Mouse (Mus musculus): ENCODE measurements around the gene Mrpl1. TPM values are rescaled to one million over a fixed set of nuclear protein-coding genes. Genes with fewer than 3 reads are reported as not detected.
A peak's percentile ranks its signal among the peaks of the same experiment; 100 is the strongest.

Mrpl1 gene
- total RNA-seq (2021) = 10 to 100 TPM; 29.4 to 32.1 TPM

- intact Hi-C loops (cut with DNase I) = loop anchor here (2.0 kb wide), 1 partner anchor 49 kb away; no protein-coding TSS in a partner anchor
- peak; percentile 2 for DNase-seq (ENCODE audit: low spot score)
Measured at GRCm38 (mm10) chr5:96209459-96209858, at the start of gene Mrpl1. TSS of gene Mrpl1 (plus strand) at chr5:96209493.

GRCm38 (mm10) chr5:96160467-96161262, 48.6 kb upstream of the Mrpl1 start:
- no peak for DNase-seq (ENCODE audit: low spot score)
- intact Hi-C loops (cut with DNase I) = loop anchor here (2.0 kb wide), 1 partner anchor 48 kb away; the partner anchor contains the start of gene Mrpl1

GRCm38 (mm10) chr5:96161263-96161577, 48.1 kb upstream of the Mrpl1 start:
- no peak for DNase-seq (ENCODE audit: low spot score)
- intact Hi-C loops (cut with DNase I) = loop anchor here (2.0 kb wide), 1 partner anchor 48 kb away; the partner anchor contains the start of gene Mrpl1

- intact Hi-C loops (cut with DNase I) = loop anchor here (2.0 kb wide), 1 partner anchor 47 kb away; the partner anchor contains the start of gene Mrpl1
- DNase-seq (ENCODE audit: low spot score) = peak; percentile 28
Measured at GRCm38 (mm10) chr5:96161578-96162398, 47.5 kb upstream of the Mrpl1 start.

- intact Hi-C loops (cut with DNase I) = no loop called here
Measured at GRCm38 (mm10) chr5:96162399-96163331, 46.6 kb upstream of the Mrpl1 start.

GRCm38 (mm10) chr5:96163396-96164020, 45.8 kb upstream of the Mrpl1 start:
- DNase-seq (ENCODE audit: low spot score) = no peak
- intact Hi-C loops (cut with DNase I) = no loop called here

More at GRCm38 (mm10) chr5:96162399-96163331, 46.6 kb upstream of the Mrpl1 start:
- DNase-seq (ENCODE audit: low spot score) = peak; percentile 64

GRCm38 (mm10) chr5:96164021-96164411, 45.3 kb upstream of the Mrpl1 start, which contains the start of gene Cnot6l:
TSS of gene Cnot6l (minus strand) at chr5:96164171.
- intact Hi-C loops (cut with DNase I) = no loop called here
- DNase-seq (ENCODE audit: low spot score) = peak; percentile 24

- DNase-seq (ENCODE audit: low spot score) = no peak
Measured at GRCm38 (mm10) chr5:96166761-96167160, 42.5 kb upstream of the Mrpl1 start.

GRCm38 (mm10) chr5:96170443-96170842, 38.9 kb upstream of the Mrpl1 start:
- DNase-seq (ENCODE audit: low spot score) = no peak
- intact Hi-C loops (cut with DNase I) = no loop called here

More at GRCm38 (mm10) chr5:96166761-96167160, 42.5 kb upstream of the Mrpl1 start:
- intact Hi-C loops (cut with DNase I) = no loop called here

GRCm38 (mm10) chr5:96171765-96172164, 37.5 kb upstream of the Mrpl1 start:
- no peak for DNase-seq (ENCODE audit: low spot score)
- intact Hi-C loops (cut with DNase I) = no loop called here

- intact Hi-C loops (cut with DNase I) = no loop called here
- DNase-seq (ENCODE audit: low spot score) = no peak
Measured at GRCm38 (mm10) chr5:96176121-96176520, 33.2 kb upstream of the Mrpl1 start.

GRCm38 (mm10) chr5:96176879-96177358, 32.4 kb upstream of the Mrpl1 start:
- no peak for DNase-seq (ENCODE audit: low spot score)
- intact Hi-C loops (cut with DNase I) = no loop called here

GRCm38 (mm10) chr5:96183211-96183610, 26.1 kb upstream of the Mrpl1 start:
- intact Hi-C loops (cut with DNase I) = no loop called here
- no peak for DNase-seq (ENCODE audit: low spot score)

GRCm38 (mm10) chr5:96183987-96184386, 25.3 kb upstream of the Mrpl1 start:
- DNase-seq (ENCODE audit: low spot score) = no peak
- intact Hi-C loops (cut with DNase I) = no loop called here

- intact Hi-C loops (cut with DNase I) = no loop called here
Measured at GRCm38 (mm10) chr5:96189761-96190160, 19.5 kb upstream of the Mrpl1 start.

GRCm38 (mm10) chr5:96191251-96191650, 18.0 kb upstream of the Mrpl1 start:
- DNase-seq (ENCODE audit: low spot score) = no peak
- intact Hi-C loops (cut with DNase I) = no loop called here

More at GRCm38 (mm10) chr5:96189761-96190160, 19.5 kb upstream of the Mrpl1 start:
- DNase-seq (ENCODE audit: low spot score) = no peak

GRCm38 (mm10) chr5:96196547-96197052, 12.7 kb upstream of the Mrpl1 start:
- no peak for DNase-seq (ENCODE audit: low spot score)
- intact Hi-C loops (cut with DNase I) = no loop called here

- intact Hi-C loops (cut with DNase I) = no loop called here
- DNase-seq (ENCODE audit: low spot score) = no peak
Measured at GRCm38 (mm10) chr5:96198271-96198670, 11.0 kb upstream of the Mrpl1 start.

GRCm38 (mm10) chr5:96200269-96200668, 9.0 kb upstream of the Mrpl1 start:
- no peak for DNase-seq (ENCODE audit: low spot score)
- intact Hi-C loops (cut with DNase I) = no loop called here

All from heart, postnatal 25 days (tissue).